Mouse (Mus musculus) frontal cortex, postnatal 10 days (tissue): ENCODE measurements around the gene Fryl.

ENCODE experiments used
- DNase-seq, 2 experiments: peaks; one replicate each; pipeline ENCODE4 v3.0.0; 2022; ENCODE audit warnings: low spot score in 2 of 2, mixed read lengths in 1 of 2

Fryl gene

GRCm38 (mm10) chr5:73194083-73194570 lies 62.3 kb downstream of the Fryl start:
- DNase-seq: no peak

- no peak for DNase-seq
Observed at GRCm38 (mm10) chr5:73193627-73194026, 62.8 kb downstream of the Fryl start.

DNA sequence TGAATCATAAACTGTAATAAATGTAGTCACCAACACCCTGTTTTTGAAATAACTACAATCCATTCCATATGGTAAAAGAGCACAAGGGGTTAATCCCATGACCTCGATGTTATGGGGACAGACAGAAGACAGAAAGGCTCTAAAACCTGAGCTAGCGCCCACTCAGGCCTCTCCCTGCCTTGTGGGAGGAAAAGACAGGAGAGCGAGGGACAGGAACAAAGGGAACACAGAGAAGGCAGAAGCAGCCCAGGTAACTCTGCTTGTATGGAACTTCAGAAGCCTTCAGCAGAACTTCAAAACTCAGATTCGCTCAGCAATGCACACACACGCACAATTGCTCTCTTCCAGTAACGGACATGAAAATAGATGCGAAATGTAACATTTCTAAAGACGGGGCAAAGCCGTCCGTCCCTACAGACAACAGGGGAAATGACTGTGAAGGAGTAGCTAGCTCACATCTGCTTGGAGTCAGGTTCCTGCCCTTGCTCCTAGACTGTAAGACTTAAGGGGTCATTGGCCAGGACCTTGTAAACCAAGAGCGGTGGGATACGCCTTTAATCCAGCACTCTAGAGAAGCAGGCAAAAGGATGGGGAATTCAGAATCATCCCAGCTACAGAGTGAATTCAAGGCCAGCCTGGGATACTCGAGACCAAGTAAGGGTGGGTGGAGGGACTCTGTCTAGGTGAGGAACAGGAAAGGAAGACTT lies 63.4 kb downstream of the Fryl start:
- no peak for DNase-seq

- no peak for DNase-seq
Observed at GRCm38 (mm10) chr5:73191765-73192164, 64.7 kb downstream of the Fryl start.

- DNase-seq: no peak
Observed at GRCm38 (mm10) chr5:73190164-73190563, 66.3 kb downstream of the Fryl start.

- DNase-seq: no peak
Observed at GRCm38 (mm10) chr5:73189443-73190160, 66.8 kb downstream of the Fryl start.

DNA sequence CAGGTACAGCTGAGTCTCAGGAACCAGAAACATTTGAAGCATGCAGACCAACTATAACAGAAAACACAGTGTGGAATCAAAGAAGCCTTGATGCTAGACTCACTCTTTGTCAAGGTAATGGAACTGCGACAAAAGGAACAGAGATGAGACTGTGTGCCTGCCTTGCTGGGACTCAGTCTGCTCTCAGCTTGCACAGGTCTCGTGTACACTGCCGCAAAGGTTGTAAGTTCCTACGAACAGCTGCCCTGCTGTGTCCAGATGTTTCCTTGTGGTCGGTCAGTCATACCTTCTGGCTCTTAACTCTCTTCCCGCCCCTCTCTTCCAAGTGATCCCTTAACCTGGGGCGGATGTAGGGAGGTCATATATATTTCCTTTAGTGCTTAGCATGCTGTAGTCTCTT lies 67.8 kb downstream of the Fryl start:
- no peak for DNase-seq

- no peak for DNase-seq
Observed at GRCm38 (mm10) chr5:73188164-73188563, 68.3 kb downstream of the Fryl start.

GRCm38 (mm10) chr5:73186912-73187311 lies 69.5 kb downstream of the Fryl start:
- no peak for DNase-seq

GRCm38 (mm10) chr5:73185424-73185823 lies 71.0 kb downstream of the Fryl start:
- no peak for DNase-seq

GRCm38 (mm10) chr5:73182701-73183447 lies 73.5 kb downstream of the Fryl start:
- no peak for DNase-seq

- DNase-seq: no peak
Observed at GRCm38 (mm10) chr5:73182191-73182590, 74.2 kb downstream of the Fryl start.

DNA sequence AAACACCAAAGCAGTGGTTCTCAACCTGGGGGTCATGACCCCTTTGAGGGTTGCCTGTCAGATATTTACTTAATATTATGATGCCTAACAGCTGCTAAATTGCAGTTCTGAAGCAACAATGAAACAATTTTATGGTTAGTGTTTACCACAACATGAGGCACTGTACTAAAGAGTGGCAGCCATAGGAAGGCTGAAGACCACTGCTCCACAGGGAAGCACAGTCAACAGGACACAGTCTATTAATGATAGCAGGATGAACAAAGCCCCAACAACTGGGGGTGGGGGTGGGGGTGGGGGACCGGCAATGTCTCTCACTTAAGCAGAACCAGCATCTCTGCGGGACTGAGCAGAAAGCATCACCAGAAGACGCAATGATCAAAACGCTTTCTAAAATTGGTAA lies 80.1 kb downstream of the Fryl start:
- no peak for DNase-seq

DNA sequence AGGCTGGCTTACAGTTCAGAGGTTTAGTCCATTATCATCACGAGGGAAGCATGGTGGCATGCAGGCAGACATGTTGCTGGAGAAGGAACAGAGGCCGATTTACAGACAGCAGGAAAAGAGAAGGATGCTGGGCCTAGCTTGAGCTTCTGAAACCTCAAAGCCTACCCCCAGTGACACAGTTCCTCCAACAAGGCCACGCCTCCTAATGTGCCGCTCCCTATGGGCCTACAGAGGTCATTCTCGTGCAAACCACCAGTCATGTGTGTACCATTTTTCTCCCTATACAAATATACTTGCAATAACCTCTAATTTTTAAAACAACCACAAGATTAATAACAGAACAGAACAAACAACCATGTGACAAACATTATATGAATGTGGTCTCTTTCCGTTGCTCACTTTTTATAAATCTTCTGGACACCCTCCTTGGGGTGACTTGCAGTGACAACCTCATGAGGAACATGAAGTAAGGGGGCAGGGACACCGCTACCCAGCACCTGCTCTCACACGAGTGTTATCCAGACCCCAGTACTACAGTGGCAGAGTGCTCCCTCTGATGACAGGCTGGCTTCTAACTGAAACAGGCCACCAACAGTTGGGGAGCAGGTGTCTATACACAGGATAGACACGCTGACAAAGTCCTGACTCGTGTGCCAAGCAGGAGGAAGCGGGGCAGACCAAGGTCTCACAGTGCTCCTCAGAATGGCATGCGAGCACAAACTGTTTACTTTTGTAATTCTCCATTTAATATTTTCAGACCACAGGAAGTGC lies 80.9 kb downstream of the Fryl start:
- no peak for DNase-seq

DNA sequence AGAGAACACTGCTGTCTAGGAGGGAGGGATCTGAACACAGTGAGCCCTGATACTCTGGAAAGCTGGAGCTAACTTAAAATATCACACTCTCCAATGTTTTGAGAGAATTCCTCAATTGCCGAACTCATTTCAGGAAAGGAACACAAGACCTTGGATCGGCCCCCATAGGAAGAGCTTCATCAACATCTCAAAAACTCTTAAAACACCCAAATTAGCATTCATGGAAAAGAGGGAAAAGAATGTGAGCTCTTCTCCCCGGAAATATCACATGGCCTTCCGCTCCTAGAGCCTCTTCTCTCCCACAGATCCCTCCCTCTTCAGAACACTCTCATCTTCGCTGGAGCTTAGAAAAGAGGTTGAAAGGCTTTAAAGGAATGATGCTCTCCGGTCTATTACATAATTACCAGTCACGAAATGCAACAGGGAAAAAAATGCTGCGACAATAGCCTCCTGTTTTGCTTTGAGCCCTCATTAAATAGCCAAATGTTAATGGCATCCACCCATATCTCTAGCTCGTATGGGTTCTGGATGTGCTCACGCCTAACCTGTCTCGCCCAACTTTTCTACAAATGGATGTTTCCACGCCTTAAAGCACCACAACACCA lies 84.4 kb downstream of the Fryl start:
- DNase-seq: no peak

DNA sequence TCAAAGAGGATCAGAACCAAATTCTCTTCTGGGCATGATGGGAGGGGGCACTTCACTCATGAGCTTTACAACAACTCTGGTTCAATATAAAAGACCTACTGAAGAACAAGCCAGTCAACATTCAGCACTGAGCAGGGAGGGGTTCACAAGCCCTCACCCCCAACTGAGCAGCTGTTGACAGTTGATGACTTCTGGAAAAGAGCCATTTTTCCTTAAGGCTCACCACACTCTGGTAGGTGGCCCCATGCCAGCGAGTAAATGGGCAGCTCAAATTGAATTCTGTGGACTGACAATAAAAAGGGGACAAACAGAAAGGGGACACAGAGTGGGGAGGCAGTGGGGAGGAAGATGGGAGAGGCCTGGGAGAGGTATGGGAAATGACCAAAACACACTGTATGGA lies 85.2 kb downstream of the Fryl start:
- no peak for DNase-seq

GRCm38 (mm10) chr5:73168769-73169272 lies 87.6 kb downstream of the Fryl start:
- DNase-seq: no peak

GRCm38 (mm10) chr5:73167976-73168768 lies 88.2 kb downstream of the Fryl start:
- DNase-seq: peak in 1 of 2 experiments; percentile 27

- DNase-seq: no peak
Observed at GRCm38 (mm10) chr5:73163970-73164369, 92.4 kb downstream of the Fryl start.

GRCm38 (mm10) chr5:73162492-73162891 lies 93.9 kb downstream of the Fryl start:
- DNase-seq: no peak
